Mouse (Mus musculus) adrenal gland (tissue): ENCODE results near the gene Atxn2l.

Experiments
- intact Hi-C: fragments of 180-260 bp; cut with DNase I; formaldehyde crosslinking; loops from one replicate; pipeline ENCODE4 v1.15.1; 2025

Gene Atxn2l

GRCm38 (mm10) chr7:126465246-126466030, 37.8 kb downstream of the Atxn2l start:
- intact Hi-C loops: no loop called here

GRCm38 (mm10) chr7:126464836-126465235, 38.4 kb downstream of the Atxn2l start:
- intact Hi-C loops: no loop called here

GRCm38 (mm10) chr7:126464121-126464520, 39.1 kb downstream of the Atxn2l start:
- intact Hi-C loops: no loop called here

- intact Hi-C loops: no loop called here
Measured at GRCm38 (mm10) chr7:126463547-126463946, 39.7 kb downstream of the Atxn2l start.

- intact Hi-C loops: no loop called here
Measured at GRCm38 (mm10) chr7:126463004-126463403, 40.2 kb downstream of the Atxn2l start, which contains the start of gene Atp2a1. Gene Atp2a1 (minus strand): TSS chr7:126463108.

GRCm38 (mm10) chr7:126461626-126462025, 41.6 kb downstream of the Atxn2l start:
- intact Hi-C loops: no loop called here

- intact Hi-C loops: no loop called here
Measured at GRCm38 (mm10) chr7:126460623-126461399, 42.4 kb downstream of the Atxn2l start.

- intact Hi-C loops: no loop called here
Measured at GRCm38 (mm10) chr7:126458844-126459618, 44.2 kb downstream of the Atxn2l start.

- intact Hi-C loops: no loop called here
Measured at GRCm38 (mm10) chr7:126458225-126458624, 45.0 kb downstream of the Atxn2l start.

GRCm38 (mm10) chr7:126456382-126457266, 46.6 kb downstream of the Atxn2l start:
- intact Hi-C loops: no loop called here

GRCm38 (mm10) chr7:126455242-126455641, 48.0 kb downstream of the Atxn2l start:
- intact Hi-C loops: no loop called here

- intact Hi-C loops: no loop called here
Measured at GRCm38 (mm10) chr7:126453861-126454260, 49.4 kb downstream of the Atxn2l start.

- intact Hi-C loops: no loop called here
Measured at GRCm38 (mm10) chr7:126452244-126452643, 51.0 kb downstream of the Atxn2l start.

- intact Hi-C loops: no loop called here
Measured at GRCm38 (mm10) chr7:126450641-126451040, 52.6 kb downstream of the Atxn2l start.

GRCm38 (mm10) chr7:126449991-126450390, 53.2 kb downstream of the Atxn2l start:
- intact Hi-C loops: no loop called here

GRCm38 (mm10) chr7:126448481-126448880, 54.8 kb downstream of the Atxn2l start:
- intact Hi-C loops: no loop called here

- intact Hi-C loops: no loop called here
Measured at GRCm38 (mm10) chr7:126446217-126446616, 57.0 kb downstream of the Atxn2l start.

- intact Hi-C loops: no loop called here
Measured at GRCm38 (mm10) chr7:126445104-126445815, 58.0 kb downstream of the Atxn2l start.

GRCm38 (mm10) chr7:126444536-126444935, 58.7 kb downstream of the Atxn2l start:
- intact Hi-C loops: no loop called here

- intact Hi-C loops: no loop called here
Measured at GRCm38 (mm10) chr7:126443997-126444396, 59.2 kb downstream of the Atxn2l start.
